Mouse (Mus musculus) heart, embryonic 11.5 days (tissue): ENCODE data around the gene Ppara. TPM values are rescaled to one million over a fixed set of nuclear protein-coding genes. Genes with fewer than 3 reads are reported as not detected.

Experiments used
- ATAC-seq: fragments of 200-750 bp; cut with Nextera tagmentation; replicated peaks from 2 replicates; pipeline ENCODE4 v1.8.0; 2017; ENCODE audit warnings: moderate library complexity; ENCODE audit not compliant: insufficient number of reproducible peaks, low FRiP score, low TSS enrichment
- H3K27ac ChIP-seq: fragments of 300-500 bp; sonication (generic); 2 replicates; pipeline ENCODE4 v1.5.1; 2014; ENCODE audit warnings: mild to moderate bottlenecking, low read depth, low read length
- H3K27me3 ChIP-seq: fragments of 300-500 bp; sonication (generic); 2 replicates; pipeline ENCODE4 v1.6.1; 2014; ENCODE audit warnings: mild to moderate bottlenecking, low read length, mixed read lengths; ENCODE audit not compliant: control insufficient read depth, insufficient read depth
- H3K36me3 ChIP-seq: fragments of 300-500 bp; sonication (generic); 2 replicates; pipeline ENCODE4 v1.6.1; 2014; ENCODE audit warnings: mild to moderate bottlenecking, low read length, moderate library complexity, mixed read lengths; ENCODE audit not compliant: control insufficient read depth, insufficient read depth
- H3K4me1 ChIP-seq: fragments of 300-500 bp; sonication (generic); 2 replicates; pipeline ENCODE4 v1.6.1; 2014; ENCODE audit warnings: low read length; ENCODE audit not compliant: control insufficient read depth, insufficient read depth
- H3K4me2 ChIP-seq: fragments of 300-500 bp; sonication (generic); 2 replicates; pipeline ENCODE4 v1.6.1; 2014; ENCODE audit warnings: mild to moderate bottlenecking, moderate library complexity
- H3K4me3 ChIP-seq: fragments of 300-500 bp; sonication (generic); 2 replicates; pipeline ENCODE4 v1.5.1; 2014; ENCODE audit warnings: low read depth, low read length
- H3K9ac ChIP-seq: fragments of 300-500 bp; sonication (generic); 2 replicates; pipeline ENCODE4 v1.6.1; 2014; ENCODE audit warnings: mild to moderate bottlenecking, low read depth, low read length, moderate library complexity
- H3K9me3 ChIP-seq: fragments of 300-500 bp; sonication (generic); replicated peaks from 2 replicates; pipeline ENCODE4 v1.6.1; 2016; ENCODE audit warnings: low read length; ENCODE audit not compliant: control insufficient read depth
- WGBS: fragments of 180-500 bp; shearing (Covaris S2); extraction: QIAGEN DNeasy Blood & Tissue Kit; methylation state at CpG from one replicate; pipeline ENCODE4 v1.1.7; 2014; ENCODE audit not compliant: insufficient replicate concordance; 5-methylcytosine and 5-hydroxymethylcytosine counted together
- polyA plus RNA-seq: library from polyadenylated mRNA; unstranded; fragments of >200 nt; fragmentation: Nextera tagmentation; extraction: Ambion mirVana; gene quantifications from 2 replicates; pipeline ENCODE4 v1.2.1, GENCODE M21; 2014

Gene Ppara
- polyA plus RNA-seq, 1 experiment from 2014 or later: 2.8 TPM

GRCm38 (mm10) chr15:85707458-85708030 lies 27.2 kb upstream of the Ppara start:
- Histone ChIP-seq H3K9ac (no peak overlapping the region), H3K36me3 (no peaks in the 10 kb centered on the region), H3K9me3 (no peaks in the 10 kb centered on the region), H3K4me2 (no peak overlapping the region), H3K27ac (no peak overlapping the region), H3K4me1 (no peaks in the 10 kb centered on the region), H3K4me3 (no peak overlapping the region), H3K27me3 (peaks cover 2% of the 10 kb centered on the region; the same call in 1 of the 2 replicates)
- WGBS: 86% methylated on average over 7 of the region's 7 CpGs
- no peak for ATAC-seq

GRCm38 (mm10) chr15:85708217-85708616 lies 26.6 kb upstream of the Ppara start:
- no peak overlapping the region for H3K4me2 ChIP-seq
- 66% methylated on average over 2 of the region's 2 CpGs for WGBS
- no peaks in the 10 kb centered on the region for H3K4me1 ChIP-seq
- no peak for ATAC-seq
- peaks cover 2% of the 10 kb centered on the region; the same call in 1 of the 2 replicates for H3K27me3 ChIP-seq
- H3K9ac ChIP-seq: no peak overlapping the region
- no peak overlapping the region for H3K4me3 ChIP-seq
- H3K9me3 ChIP-seq: no peaks in the 10 kb centered on the region
- no peak overlapping the region for H3K27ac ChIP-seq
- H3K36me3 ChIP-seq: no peaks in the 10 kb centered on the region

GRCm38 (mm10) chr15:85708843-85709242 lies 25.9 kb upstream of the Ppara start:
- no peaks in the 10 kb centered on the region for H3K4me1 ChIP-seq
- no peak for ATAC-seq
- no peak overlapping the region for H3K9ac ChIP-seq
- H3K9me3 ChIP-seq: no peaks in the 10 kb centered on the region
- 0 out of 2 replicates have a peak, but pooled peaks cover 2% of the 10 kb centered on the region for H3K27me3 ChIP-seq
- no peak overlapping the region for H3K4me2 ChIP-seq
- no peak overlapping the region for H3K4me3 ChIP-seq
- 87% methylated on average over 4 of the region's 4 CpGs for WGBS
- H3K36me3 ChIP-seq: no peaks in the 10 kb centered on the region
- H3K27ac ChIP-seq: no peak overlapping the region

GRCm38 (mm10) chr15:85709268-85709973 lies 25.4 kb upstream of the Ppara start:
- 36% methylated on average over 10 of the region's 10 CpGs for WGBS
- 0 out of 2 replicates have a peak, but pooled peaks cover 2% of the 10 kb centered on the region for H3K27me3 ChIP-seq
- no peaks in the 10 kb centered on the region for H3K36me3 ChIP-seq
- no peak overlapping the region for H3K4me3 ChIP-seq
- no peak overlapping the region for H3K27ac ChIP-seq
- no peak for ATAC-seq
- H3K4me2 ChIP-seq: no peak overlapping the region
- H3K9me3 ChIP-seq: no peaks in the 10 kb centered on the region
- no peaks in the 10 kb centered on the region for H3K4me1 ChIP-seq
- H3K9ac ChIP-seq: no peak overlapping the region

- no peak for ATAC-seq
- H3K27ac ChIP-seq: no peak overlapping the region
- no peak overlapping the region for H3K4me3 ChIP-seq
- 0% methylated on average over 3 of the region's 8 CpGs for WGBS
- no peak overlapping the region for H3K4me2 ChIP-seq
- H3K4me1 ChIP-seq: no peaks in the 10 kb centered on the region
- no peaks in the 10 kb centered on the region for H3K36me3 ChIP-seq
- H3K27me3 ChIP-seq: 0 out of 2 replicates have a peak, but pooled peaks cover 2% of the 10 kb centered on the region
- no peaks in the 10 kb centered on the region for H3K9me3 ChIP-seq
- H3K9ac ChIP-seq: no peak overlapping the region
These were observed 24.6 kb upstream of the Ppara start for GRCm38 (mm10) chr15:85710179-85710578.

- WGBS: 75% methylated on average over 17 of the region's 17 CpGs
- H3K27ac ChIP-seq: no peak overlapping the region
- no peaks in the 10 kb centered on the region for H3K36me3 ChIP-seq
- H3K4me1 ChIP-seq: no peaks in the 10 kb centered on the region
- no peaks in the 10 kb centered on the region for H3K9me3 ChIP-seq
- H3K4me3 ChIP-seq: no peak overlapping the region
- no peak for ATAC-seq
- H3K27me3 ChIP-seq: 0 out of 2 replicates have a peak, but pooled peaks cover 2% of the 10 kb centered on the region
- no peak overlapping the region for H3K4me2 ChIP-seq
- no peak overlapping the region for H3K9ac ChIP-seq
These were observed 23.9 kb upstream of the Ppara start for GRCm38 (mm10) chr15:85710641-85711580.

GRCm38 (mm10) chr15:85712565-85713168 lies 22.1 kb upstream of the Ppara start:
- Histone ChIP-seq H3K27me3 (0 out of 2 replicates have a peak, but pooled peaks cover 2% of the 10 kb centered on the region), H3K9me3 (no peaks in the 10 kb centered on the region), H3K4me3 (no peak overlapping the region), H3K4me1 (no peaks in the 10 kb centered on the region), H3K9ac (no peak overlapping the region), H3K27ac (no peak overlapping the region), H3K36me3 (no peaks in the 10 kb centered on the region), H3K4me2 (no peak overlapping the region)
- WGBS: 37% methylated on average over 5 of the region's 5 CpGs
- ATAC-seq: no peak

- Histone ChIP-seq H3K9ac (no peak overlapping the region), H3K4me1 (no peaks in the 10 kb centered on the region), H3K9me3 (no peaks in the 10 kb centered on the region), H3K27me3 (0 out of 2 replicates have a peak, but pooled peaks cover 2% of the 10 kb centered on the region), H3K4me3 (no peak overlapping the region), H3K27ac (no peak overlapping the region), H3K36me3 (no peaks in the 10 kb centered on the region), H3K4me2 (no peak overlapping the region)
- WGBS: 90% methylated on average over 9 of the region's 9 CpGs
- ATAC-seq: no peak
These were observed 21.4 kb upstream of the Ppara start for GRCm38 (mm10) chr15:85713417-85713816.
